8 mouse cellular contexts compared by ENCODE assay signal in the genomic region with DNA sequence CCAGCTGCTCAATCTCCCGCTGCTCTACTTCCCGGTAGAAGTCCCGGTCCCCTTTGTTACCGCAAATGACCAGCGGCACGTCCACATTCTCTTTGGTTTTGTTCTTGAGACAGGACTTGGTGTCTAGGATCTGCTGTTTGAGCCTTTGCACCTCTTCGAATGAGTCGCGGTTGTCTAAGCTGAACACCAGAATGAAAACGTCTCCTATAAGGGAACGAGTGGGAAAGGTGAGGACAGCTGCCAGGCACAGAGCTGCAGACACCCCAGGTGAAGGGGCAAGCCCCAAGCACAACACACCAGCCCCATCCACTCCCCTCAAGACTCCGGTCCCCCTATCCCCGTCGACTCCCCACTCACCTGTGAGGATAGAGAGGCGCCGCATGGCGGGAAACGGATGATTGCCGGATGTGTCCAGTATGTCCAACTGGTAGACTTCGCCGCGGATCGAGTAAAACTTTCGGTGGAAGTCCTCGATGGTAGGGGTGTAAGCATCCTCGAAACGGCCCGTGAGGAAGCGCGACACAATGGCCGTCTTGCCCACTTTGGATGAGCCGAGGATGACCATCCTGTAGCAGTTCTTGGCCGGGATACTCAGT. TPM values are rescaled to one million over a fixed set of nuclear protein-coding genes. Genes with fewer than 3 reads are reported as not detected.
DNase-seq lines count a peak whose midpoint lies in the region; ATAC-seq lines count a peak whose summit lies in the region.

No protein-coding gene starts in this region.

- no peaks in the 10 kb centered on the region for H3K27me3 ChIP-seq in heart, embryonic 14.5 days (ENCODE audit: control insufficient read depth, insufficient read depth, low read length)
- peaks cover 21% of the 10 kb centered on the region for H3K27me3 ChIP-seq in midbrain, embryonic 14.5 days (ENCODE audit: control insufficient read depth, insufficient read depth, low read length)

- H3K36me3 ChIP-seq in heart, embryonic 14.5 days (ENCODE audit: control insufficient read depth, insufficient read depth, low read length): peaks cover 16% of the 10 kb centered on the region
- H3K36me3 ChIP-seq in midbrain, embryonic 14.5 days (ENCODE audit: control insufficient read depth, insufficient read depth, low read length): peaks cover 14% of the 10 kb centered on the region

- H3K4me3 ChIP-seq in heart, embryonic 14.5 days (ENCODE audit: control insufficient read depth in 1 of 2, insufficient read depth in 1 of 2, low read depth in 1 of 2, low read length in 2 of 2): peak overlapping the region; percentile 61 to 62
- peak overlapping the region; percentile 37 for H3K4me3 ChIP-seq in midbrain, embryonic 14.5 days (replicated peaks; ENCODE audit: low read depth, low read length)

- ATAC-seq in cerebellum, adult (ENCODE audit: insufficient number of reproducible peaks, low FRiP score, low TSS enrichment): no peak
- ATAC-seq in heart, embryonic 14.5 days (ENCODE audit: insufficient number of reproducible peaks, insufficient read depth, low FRiP score, low read depth): peak; percentile 25; the same call in 1 of the 2 replicates
- no peak for ATAC-seq in midbrain, embryonic 14.5 days (ENCODE audit: low FRiP score, low TSS enrichment)

- 2% methylated on average over 33 of the region's 33 CpGs for WGBS in heart, embryonic 14.5 days
- 2% methylated on average over 33 of the region's 33 CpGs for WGBS in midbrain, embryonic 14.5 days

- no peaks in the 10 kb centered on the region for H3K9me3 ChIP-seq in heart, embryonic 14.5 days (ENCODE audit: control insufficient read depth, low read length)
- no peaks in the 10 kb centered on the region for H3K9me3 ChIP-seq in midbrain, embryonic 14.5 days (ENCODE audit: control insufficient read depth, low read length)

- H3K9ac ChIP-seq in heart, embryonic 14.5 days (ENCODE audit: low read length): peak overlapping the region; percentile 80
- H3K9ac ChIP-seq in midbrain, embryonic 14.5 days (replicated peaks; ENCODE audit: low read length): peak overlapping the region; percentile 45; the same call in 1 of the 2 replicates

- peak overlapping the region; percentile 99 for H3K4me2 ChIP-seq in heart, embryonic 14.5 days (ENCODE audit: low read length)
- peak overlapping the region; percentile 81 for H3K4me2 ChIP-seq in midbrain, embryonic 14.5 days (ENCODE audit: low read length)

- peak; percentile 28 for DNase-seq in cerebellum, adult 11 months
- DNase-seq in urinary bladder, postnatal 36 days (ENCODE audit: low spot score in 2 of 2): peak; percentile 11 to 16
- DNase-seq in urinary bladder, adult 2 months (ENCODE audit: low spot score): no peak
- DNase-seq in kidney, postnatal 4 days: peak; percentile 48 to 62
- no peak for DNase-seq in midbrain, embryonic 14.5 days
- no peak for DNase-seq in yolk sac, embryonic 10.5 days (ENCODE audit: low spot score)

- peaks cover 44 to 62% of the 10 kb centered on the region in 2 experiments for H3K4me1 ChIP-seq in heart, embryonic 14.5 days (ENCODE audit: control insufficient read depth in 2 of 2, insufficient read depth in 2 of 2, low read length in 2 of 2)
- peaks cover 19% of the 10 kb centered on the region for H3K4me1 ChIP-seq in midbrain, embryonic 14.5 days (ENCODE audit: control insufficient read depth, insufficient read depth, low read length)

- H3K27ac ChIP-seq in heart, embryonic 14.5 days (replicated peaks in 1 of 2; ENCODE audit: control insufficient read depth in 1 of 2, insufficient read depth in 1 of 2, low read depth in 2 of 2, low read length in 2 of 2): peak overlapping the region; percentile 20 to 83; a peak in 3 of 4 replicates
- H3K27ac ChIP-seq in midbrain, embryonic 14.5 days (replicated peaks; ENCODE audit: low read depth, low read length): no peak overlapping the region

RNA-seq across cellular contexts. Expression of a gene that starts 0.5 kb away (rescaled TPM):
- polyA plus RNA-seq in urinary bladder, adult 2 months (2012; rRNA removed): 3.3 and 4.8 TPM in 2 replicates
- polyA plus RNA-seq in heart, embryonic 14.5 days (2014; fragmentation: Nextera tagmentation; extraction: Ambion mirVana): 8.1 and 8.3 TPM in 2 replicates
- polyA plus RNA-seq in midbrain, embryonic 14.5 days (2014; fragmentation: Nextera tagmentation; extraction: Ambion mirVana): 0.51 and 1.0 TPM in 2 replicates

RNA-seq across cellular contexts. Expression of a gene that starts 16.3 kb away (rescaled TPM):
- 19.9 and 23.0 TPM in 2 replicates for polyA plus RNA-seq in urinary bladder, adult 2 months (2012; rRNA removed)
- 46.7 and 47.6 TPM in 2 replicates for polyA plus RNA-seq in heart, embryonic 14.5 days (2014; fragmentation: Nextera tagmentation; extraction: Ambion mirVana)
- polyA plus RNA-seq in midbrain, embryonic 14.5 days (2014; fragmentation: Nextera tagmentation; extraction: Ambion mirVana): 30.7 and 31.4 TPM in 2 replicates

Comparison
In these comparisons a context has a peak if more than half of its experiments do, and no peak if none do; other contexts are left out.
1. DNase-seq: peak in cerebellum, adult 11 months (single experiment), urinary bladder, postnatal 36 days (2 of 2) and kidney, postnatal 4 days (2 of 2); none in urinary bladder, adult 2 months (single experiment), midbrain, embryonic 14.5 days (single experiment) and yolk sac, embryonic 10.5 days (single experiment).